Mouse (Mus musculus) limb, embryonic 15.5 days (tissue): ENCODE data around the gene Xrn1. TPM values are rescaled to one million over a fixed set of nuclear protein-coding genes. Genes with fewer than 3 reads are reported as not detected.

Source experiments
- ATAC-seq: fragments of 200-750 bp; cut with Nextera tagmentation; 2 replicates; pipeline ENCODE4 v1.8.0; 2017; ENCODE audit warnings: low read depth, moderate TSS enrichment; ENCODE audit not compliant: insufficient number of reproducible peaks, low FRiP score, low TSS enrichment
- H3K27ac ChIP-seq: fragments of 300-500 bp; sonication (generic); 2 replicates; pipeline ENCODE4 v1.5.1; 2015; ENCODE audit warnings: moderate library complexity, mild to moderate bottlenecking, inconsistent platforms
- H3K27me3 ChIP-seq: fragments of 300-500 bp; sonication (generic); 2 replicates; pipeline ENCODE4 v1.6.1; 2015; ENCODE audit warnings: inconsistent platforms
- H3K36me3 ChIP-seq: fragments of 300-500 bp; sonication (generic); 2 replicates; pipeline ENCODE4 v1.6.1; 2015; ENCODE audit warnings: inconsistent platforms
- H3K4me1 ChIP-seq: fragments of 300-500 bp; sonication (generic); 2 replicates; pipeline ENCODE4 v1.6.1; 2015; ENCODE audit warnings: inconsistent platforms
- H3K4me2 ChIP-seq: fragments of 300-500 bp; sonication (generic); 2 replicates; pipeline ENCODE4 v1.6.1; 2015; ENCODE audit warnings: mild to moderate bottlenecking, inconsistent platforms
- H3K4me3 ChIP-seq: fragments of 300-500 bp; sonication (generic); 2 replicates; pipeline ENCODE4 v1.5.1; 2015; ENCODE audit warnings: mild to moderate bottlenecking, inconsistent platforms
- H3K9ac ChIP-seq: fragments of 300-500 bp; sonication (generic); 2 replicates; pipeline ENCODE4 v1.6.1; 2015; ENCODE audit warnings: inconsistent platforms
- H3K9me3 ChIP-seq: fragments of 300-500 bp; sonication (generic); 2 replicates; pipeline ENCODE4 v1.6.1; 2016; ENCODE audit warnings: inconsistent platforms
- WGBS: fragments of 180-500 bp; shearing (Covaris S2); methylation state at CpG from one replicate; pipeline ENCODE4 v1.1.7; 2015; 5-methylcytosine and 5-hydroxymethylcytosine counted together
- polyA plus RNA-seq: library from polyadenylated mRNA; unstranded; fragments of >200 nt; fragmentation: Nextera tagmentation; extraction: Ambion mirVana; gene quantifications from 2 replicates; pipeline ENCODE4 v1.2.1, GENCODE M21; 2015

Xrn1 gene
- polyA plus RNA-seq, 1 experiment from 2014 or later = 18.1 TPM

DNA sequence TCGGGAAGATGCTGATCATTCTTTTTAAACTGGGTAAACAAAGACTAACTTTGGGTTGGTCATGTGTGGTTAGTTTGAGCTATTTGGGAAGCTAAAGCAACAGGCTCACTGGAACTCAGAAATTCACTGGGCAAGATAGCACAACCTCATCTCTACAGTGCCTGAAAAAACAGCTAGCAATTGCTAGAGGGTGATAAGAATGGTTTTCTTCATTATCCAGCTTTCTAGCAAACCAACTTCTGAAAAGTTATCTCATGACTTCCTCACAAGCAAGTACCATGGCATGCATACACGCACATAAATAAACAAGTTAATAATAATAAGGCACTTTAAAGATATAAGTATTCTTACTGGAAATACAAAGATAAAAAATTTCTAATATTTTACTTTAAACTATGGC, 23.7 kb downstream of the Xrn1 start:
- H3K4me1 ChIP-seq = no peaks in the 10 kb centered on the region
- H3K4me3 ChIP-seq = no peak overlapping the region
- H3K9me3 ChIP-seq = no peaks in the 10 kb centered on the region
- H3K36me3 ChIP-seq = peaks cover 48% of the 10 kb centered on the region
- H3K27me3 ChIP-seq = no peaks in the 10 kb centered on the region
- H3K9ac ChIP-seq = no peak overlapping the region
- WGBS = 91% methylated on average over 2 of the region's 2 CpGs
- H3K4me2 ChIP-seq = no peak overlapping the region
- no peak overlapping the region for H3K27ac ChIP-seq
- no peak for ATAC-seq

DNA sequence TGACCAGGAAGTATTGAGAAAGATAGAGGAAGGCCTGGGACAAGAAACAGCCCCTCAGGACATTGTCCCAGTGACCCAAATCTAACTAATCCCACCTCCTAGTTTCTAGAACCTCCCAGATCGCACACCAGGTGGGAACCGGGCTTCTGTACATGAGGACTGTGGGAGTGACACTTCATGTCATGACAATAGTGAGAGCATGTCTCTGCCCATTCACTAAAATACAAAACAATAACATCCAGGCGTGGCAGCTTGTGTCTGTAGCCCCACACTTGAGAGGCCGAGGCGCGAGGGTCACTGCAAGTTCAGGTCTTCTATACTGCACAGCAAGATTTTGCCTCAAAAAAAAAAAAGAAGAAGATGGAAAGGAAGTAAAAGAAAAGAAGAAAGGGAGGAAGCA, 25.3 kb downstream of the Xrn1 start:
- ATAC-seq = no peak
- H3K27me3 ChIP-seq = no peaks in the 10 kb centered on the region
- H3K4me2 ChIP-seq = no peak overlapping the region

DNA sequence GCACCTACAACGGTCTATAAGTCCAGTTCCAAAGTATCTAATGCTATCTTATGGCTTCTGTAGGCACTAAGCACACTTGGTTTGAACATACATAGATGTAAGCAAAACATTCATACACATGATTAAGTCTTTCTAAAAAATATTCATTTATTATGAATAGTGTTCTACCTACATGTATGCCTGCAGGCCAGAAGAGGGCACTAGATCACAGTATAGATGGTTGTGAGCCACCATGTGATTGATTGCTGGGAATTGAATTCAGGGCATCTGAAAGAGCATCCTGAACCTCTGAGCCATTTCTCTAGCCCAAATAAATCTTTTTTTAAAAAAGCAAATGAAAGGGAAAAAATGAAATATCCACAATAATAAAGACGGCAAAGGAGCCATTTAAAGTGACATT, 37.7 kb downstream of the Xrn1 start:
- ATAC-seq = no peak
- Histone ChIP-seq H3K36me3 (peaks cover 45% of the 10 kb centered on the region), H3K27ac (no peak overlapping the region), H3K4me1 (no peaks in the 10 kb centered on the region), H3K9ac (no peak overlapping the region), H3K9me3 (no peaks in the 10 kb centered on the region), H3K27me3 (no peaks in the 10 kb centered on the region), H3K4me2 (no peak overlapping the region), H3K4me3 (no peak overlapping the region)
- 96% methylated on average over 2 of the region's 2 CpGs for WGBS

More for the DNA sequence above, 25.3 kb downstream of the Xrn1 start:
- H3K4me3 ChIP-seq = no peak overlapping the region
- H3K36me3 ChIP-seq = peaks cover 47% of the 10 kb centered on the region
- no peak overlapping the region for H3K27ac ChIP-seq
- 90% methylated on average over 6 of the region's 6 CpGs for WGBS
- H3K4me1 ChIP-seq = no peaks in the 10 kb centered on the region
- H3K9me3 ChIP-seq = no peaks in the 10 kb centered on the region
- H3K9ac ChIP-seq = no peak overlapping the region

DNA sequence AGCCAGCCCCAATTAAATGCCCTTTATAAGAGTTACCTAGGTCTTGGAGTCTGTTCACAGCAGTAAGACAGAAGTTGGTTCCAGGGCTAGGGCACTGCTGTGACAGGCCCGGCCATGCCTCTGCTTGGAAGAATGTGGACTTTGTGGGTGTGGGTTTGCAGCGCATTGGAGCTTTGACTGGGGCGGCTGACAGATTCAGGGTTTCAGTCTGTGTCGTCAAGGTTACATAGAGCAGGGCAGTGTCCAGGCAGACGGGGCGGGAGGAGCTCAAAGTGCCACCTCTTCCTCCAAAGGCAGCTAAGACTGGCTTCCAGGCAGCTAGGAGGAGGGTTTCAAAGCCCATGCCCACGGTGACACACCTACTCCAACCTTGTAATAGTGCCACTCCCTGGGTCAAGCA, 49.9 kb downstream of the Xrn1 start:
- Histone ChIP-seq H3K4me3 (no peak overlapping the region), H3K36me3 (peaks cover 65% of the 10 kb centered on the region), H3K27me3 (no peaks in the 10 kb centered on the region), H3K4me1 (no peaks in the 10 kb centered on the region), H3K27ac (no peak overlapping the region), H3K9me3 (no peaks in the 10 kb centered on the region), H3K4me2 (no peak overlapping the region), H3K9ac (no peak overlapping the region)
- ATAC-seq = no peak
- 74% methylated on average over 7 of the region's 7 CpGs for whole genome bisulfite sequencing

DNA sequence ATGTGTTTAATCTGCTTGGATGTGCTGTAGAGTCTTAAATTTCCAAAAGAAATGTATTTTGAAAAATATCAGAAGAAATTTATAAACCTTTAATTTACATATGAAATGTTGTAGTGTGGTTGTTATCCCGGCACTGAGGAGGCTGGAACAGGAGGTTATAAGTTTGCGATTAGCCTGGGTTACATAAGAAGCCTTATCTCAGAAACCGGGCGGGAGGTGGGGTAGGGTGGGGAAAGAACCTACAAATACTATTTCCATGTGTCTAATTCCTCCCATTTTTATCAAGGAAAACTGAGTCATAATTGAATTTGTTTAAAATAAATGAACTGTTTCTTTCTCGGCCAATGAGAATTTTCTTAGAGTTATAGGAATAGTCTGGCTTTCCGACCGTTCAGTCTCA, 56.1 kb downstream of the Xrn1 start:
- 90% methylated on average over 7 of the region's 7 CpGs for WGBS

DNA sequence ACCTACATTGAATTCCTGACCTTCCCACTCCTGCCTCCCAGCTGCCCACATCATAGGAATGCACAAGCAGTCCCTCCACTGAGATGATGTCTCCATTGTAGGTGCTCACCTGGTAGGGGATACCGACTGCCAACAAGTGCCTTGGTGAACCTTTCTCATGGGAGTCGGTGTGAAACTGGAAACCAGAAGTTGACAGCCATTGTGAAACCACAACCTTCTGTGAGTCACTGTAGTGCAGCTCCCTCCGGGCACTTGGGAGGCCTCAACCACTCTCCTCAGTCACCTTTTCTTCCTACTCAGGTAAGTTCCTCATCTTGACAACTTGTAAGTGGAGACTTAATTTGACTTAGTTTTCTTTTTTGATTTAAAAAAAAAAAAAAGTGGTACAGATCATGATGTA, 69.4 kb downstream of the Xrn1 start:
- Histone ChIP-seq H3K9ac (no peak overlapping the region), H3K4me1 (no peaks in the 10 kb centered on the region), H3K4me2 (no peak overlapping the region), H3K4me3 (no peak overlapping the region), H3K27ac (no peak overlapping the region), H3K27me3 (no peaks in the 10 kb centered on the region), H3K36me3 (peaks cover 66% of the 10 kb centered on the region), H3K9me3 (no peaks in the 10 kb centered on the region)
- 87% methylated on average over 3 of the region's 3 CpGs for WGBS
- no peak for ATAC-seq

More for the DNA sequence above, 56.1 kb downstream of the Xrn1 start:
- Histone ChIP-seq H3K36me3 (peaks cover 56% of the 10 kb centered on the region), H3K27ac (no peak overlapping the region), H3K4me1 (no peaks in the 10 kb centered on the region), H3K9me3 (no peaks in the 10 kb centered on the region), H3K4me3 (no peak overlapping the region), H3K9ac (no peak overlapping the region), H3K27me3 (no peaks in the 10 kb centered on the region), H3K4me2 (no peak overlapping the region)
- ATAC-seq = no peak

DNA sequence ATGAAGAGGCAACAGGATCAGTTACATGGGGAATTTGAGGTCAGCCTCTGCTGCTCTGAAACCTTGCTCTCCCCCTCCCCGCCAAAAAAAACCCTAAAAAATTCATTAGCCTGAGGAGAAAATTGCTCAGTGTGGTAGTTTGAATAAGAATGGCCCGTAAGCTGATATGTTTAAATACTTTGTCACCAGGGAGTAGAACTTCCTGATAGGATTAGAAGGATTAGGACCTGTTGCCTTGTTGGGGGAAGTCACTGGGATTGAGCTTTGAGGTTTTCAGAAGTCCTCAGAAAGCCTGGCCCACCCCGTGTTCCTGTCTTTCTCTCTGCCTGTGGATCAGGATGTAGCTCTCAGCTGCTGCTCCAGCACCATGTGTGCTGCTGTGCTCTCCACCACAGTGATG, 73.4 kb downstream of the Xrn1 start:
- Histone ChIP-seq H3K9me3 (no peaks in the 10 kb centered on the region), H3K27me3 (no peaks in the 10 kb centered on the region), H3K4me2 (no peak overlapping the region), H3K4me3 (no peak overlapping the region), H3K4me1 (no peaks in the 10 kb centered on the region), H3K36me3 (peaks cover 76% of the 10 kb centered on the region), H3K9ac (no peak overlapping the region), H3K27ac (no peak overlapping the region)
- 63% methylated on average over 3 of the region's 3 CpGs for WGBS
- no peak for ATAC-seq

DNA sequence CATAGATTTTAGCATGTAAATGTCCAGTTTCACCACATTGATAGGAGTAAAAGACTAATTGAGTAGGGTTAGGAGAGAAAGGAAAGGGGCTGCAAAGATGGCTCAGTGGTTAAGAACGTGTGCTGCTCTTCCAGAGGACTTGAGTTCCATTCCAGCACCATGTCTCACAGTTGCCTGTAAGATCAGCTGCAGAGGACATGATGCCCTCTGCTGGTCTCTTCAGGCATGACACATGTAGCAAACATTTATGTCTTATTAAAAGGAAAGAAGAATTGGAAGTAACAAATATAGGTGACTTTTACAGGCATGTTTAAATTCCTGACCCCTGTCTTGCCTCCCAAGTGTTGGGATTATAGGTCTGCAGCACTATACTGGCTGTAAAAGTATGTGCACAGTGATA, 74.3 kb downstream of the Xrn1 start:
- no peak for ATAC-seq
- 59% methylated on average over 1 of the region's 1 CpGs for WGBS
- H3K4me1 ChIP-seq = no peaks in the 10 kb centered on the region
- H3K36me3 ChIP-seq = peaks cover 75% of the 10 kb centered on the region
- no peaks in the 10 kb centered on the region for H3K27me3 ChIP-seq
- H3K9me3 ChIP-seq = no peaks in the 10 kb centered on the region
- H3K27ac ChIP-seq = no peak overlapping the region
- H3K9ac ChIP-seq = no peak overlapping the region
- H3K4me2 ChIP-seq = no peak overlapping the region
- H3K4me3 ChIP-seq = no peak overlapping the region

DNA sequence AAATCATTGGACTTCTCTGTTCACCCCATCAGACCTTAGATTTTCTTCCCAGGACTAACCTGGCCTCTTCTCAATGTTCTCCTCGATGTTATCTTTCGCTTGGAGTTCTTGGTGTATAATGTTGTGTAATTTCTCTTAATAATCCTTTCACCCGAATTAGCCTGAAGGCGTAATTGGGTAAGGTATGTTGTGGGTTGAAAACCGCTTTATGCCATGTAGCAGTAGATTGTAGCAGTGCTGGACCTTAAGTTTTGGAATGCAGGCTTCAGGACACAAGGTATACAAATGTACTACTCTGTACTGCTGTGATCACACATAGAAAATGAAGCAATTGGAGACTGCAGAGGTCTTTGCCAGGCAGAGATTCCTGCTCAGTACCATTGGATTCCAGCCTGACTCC, 75.3 kb downstream of the Xrn1 start:
- Histone ChIP-seq H3K9me3 (no peaks in the 10 kb centered on the region), H3K36me3 (peaks cover 77% of the 10 kb centered on the region), H3K4me2 (no peak overlapping the region), H3K27me3 (no peaks in the 10 kb centered on the region), H3K27ac (no peak overlapping the region), H3K4me3 (no peak overlapping the region), H3K9ac (no peak overlapping the region), H3K4me1 (no peaks in the 10 kb centered on the region)
- no peak for ATAC-seq
- WGBS = 93% methylated on average over 5 of the region's 5 CpGs

DNA sequence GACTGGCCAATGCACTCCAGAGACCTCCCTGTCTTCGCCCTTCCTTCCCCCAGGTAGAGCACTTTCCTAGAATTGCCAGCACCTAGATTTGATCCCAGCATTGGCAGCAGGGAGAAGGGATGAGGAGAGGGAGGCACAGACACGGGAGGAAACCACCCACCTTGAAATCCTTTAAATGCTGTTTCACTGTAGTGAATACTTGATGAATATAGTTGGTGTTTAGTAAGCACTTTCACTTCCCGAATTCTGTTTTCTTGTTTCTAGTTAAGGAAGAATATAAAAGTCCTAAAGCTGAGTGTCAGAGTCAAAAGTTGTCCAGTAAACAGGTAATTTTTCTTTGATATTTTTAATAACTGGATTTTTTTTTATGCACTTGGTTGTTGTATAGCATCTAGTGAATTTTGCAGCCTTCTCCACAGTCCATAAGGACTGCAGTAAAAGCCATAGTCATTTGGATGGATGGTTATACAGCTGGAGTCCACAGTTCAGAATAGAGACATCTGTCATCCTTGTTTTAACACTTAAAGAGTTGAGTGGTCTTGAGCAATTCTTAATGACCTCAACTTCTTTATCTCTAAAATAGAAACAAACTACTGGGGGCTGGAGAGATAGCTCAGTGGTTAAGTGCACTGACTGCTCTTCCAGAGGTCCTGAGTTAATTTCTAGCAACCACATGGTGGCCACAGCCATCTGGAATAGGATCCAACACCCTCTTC, 81.0 kb downstream of the Xrn1 start:
- no peaks in the 10 kb centered on the region for H3K4me1 ChIP-seq
- no peak overlapping the region for H3K4me3 ChIP-seq
- no peaks in the 10 kb centered on the region for H3K9me3 ChIP-seq
- H3K27ac ChIP-seq = no peak overlapping the region
- H3K4me2 ChIP-seq = no peak overlapping the region
- H3K36me3 ChIP-seq = peaks cover 69% of the 10 kb centered on the region
- 89% methylated on average over 3 of the region's 3 CpGs for WGBS
- H3K27me3 ChIP-seq = no peaks in the 10 kb centered on the region
- H3K9ac ChIP-seq = no peak overlapping the region
- ATAC-seq = no peak

DNA sequence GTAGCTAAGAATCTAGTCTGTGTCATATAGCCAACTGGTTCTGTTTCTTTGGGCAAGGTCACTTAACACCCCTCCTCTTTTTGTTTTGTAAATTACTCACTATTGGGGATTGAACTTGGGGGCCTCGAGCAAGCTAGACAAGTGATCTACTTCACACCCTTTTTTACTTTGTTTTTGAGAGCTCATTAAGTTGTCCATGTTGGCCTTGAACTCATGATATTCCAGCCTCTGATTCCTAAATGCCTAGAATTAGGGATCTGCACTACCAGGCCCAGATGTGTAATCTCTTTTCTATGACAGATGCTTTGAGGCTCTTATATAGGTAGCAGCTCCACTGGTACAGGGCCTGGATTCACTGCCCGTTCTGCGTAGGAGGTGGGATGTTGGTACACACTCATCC, 89.7 kb downstream of the Xrn1 start:
- WGBS = 95% methylated on average over 3 of the region's 3 CpGs
- Histone ChIP-seq H3K27me3 (no peaks in the 10 kb centered on the region), H3K36me3 (peaks cover 69% of the 10 kb centered on the region), H3K9me3 (no peaks in the 10 kb centered on the region), H3K27ac (no peak overlapping the region), H3K4me3 (no peak overlapping the region), H3K9ac (no peak overlapping the region), H3K4me1 (no peaks in the 10 kb centered on the region), H3K4me2 (no peak overlapping the region)
- no peak for ATAC-seq

DNA sequence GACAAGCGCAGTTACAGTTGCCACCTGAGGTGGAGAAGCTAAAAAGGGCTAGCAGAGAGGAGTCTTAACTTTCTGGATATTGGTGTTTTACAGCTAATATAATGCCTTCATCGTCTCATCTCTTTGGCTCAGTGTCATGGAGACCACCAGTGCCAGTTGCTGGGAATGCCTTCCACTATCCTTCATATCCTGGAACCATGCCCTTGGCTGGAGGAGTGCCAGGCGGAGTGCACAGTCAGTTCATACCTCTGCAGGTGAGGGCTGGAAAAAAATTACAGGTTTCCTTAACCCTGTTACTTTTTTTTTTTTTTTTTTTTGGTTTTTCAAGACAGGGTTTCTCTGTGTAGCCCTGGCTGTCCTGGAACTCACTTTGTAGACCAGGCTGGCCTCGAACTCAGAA, 96.9 kb downstream of the Xrn1 start:
- H3K36me3 ChIP-seq = peaks cover 76% of the 10 kb centered on the region
- 95% methylated on average over 4 of the region's 4 CpGs for WGBS
- H3K4me2 ChIP-seq = no peak overlapping the region
- H3K4me1 ChIP-seq = 0 out of 2 replicates have a peak, but pooled peaks cover 2% of the 10 kb centered on the region
- no peak overlapping the region for H3K4me3 ChIP-seq
- no peak overlapping the region for H3K9ac ChIP-seq
- no peaks in the 10 kb centered on the region for H3K27me3 ChIP-seq
- H3K9me3 ChIP-seq = no peaks in the 10 kb centered on the region
- ATAC-seq = no peak
- H3K27ac ChIP-seq = no peak overlapping the region

DNA sequence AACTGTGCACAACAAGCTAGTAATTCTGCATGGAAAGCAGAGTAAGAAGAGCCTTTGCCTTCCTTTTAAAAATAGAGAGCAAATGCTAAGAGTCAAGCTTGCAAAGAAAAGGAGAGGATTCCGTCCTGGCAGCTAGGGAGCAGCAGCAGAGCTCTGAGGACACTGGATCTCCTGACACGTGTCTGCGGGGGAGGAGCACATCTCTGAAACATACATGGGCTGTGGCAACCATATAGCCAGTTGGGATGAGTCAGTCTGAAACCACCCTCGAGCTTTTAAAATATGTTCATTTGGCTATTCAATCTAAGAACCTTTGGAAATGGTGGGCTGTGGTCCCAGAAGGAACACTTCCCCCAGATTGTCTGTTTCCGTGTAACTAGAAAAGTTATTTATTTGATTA, 100.3 kb downstream of the Xrn1 start:
- H3K4me3 ChIP-seq = no peak overlapping the region
- ATAC-seq = no peak
- no peak overlapping the region for H3K27ac ChIP-seq
- H3K36me3 ChIP-seq = peaks cover 76% of the 10 kb centered on the region
- 0 out of 2 replicates have a peak, but pooled peaks cover 2% of the 10 kb centered on the region for H3K4me1 ChIP-seq
- H3K27me3 ChIP-seq = no peaks in the 10 kb centered on the region
- H3K9me3 ChIP-seq = no peaks in the 10 kb centered on the region
- WGBS = 87% methylated on average over 5 of the region's 5 CpGs
- H3K9ac ChIP-seq = no peak overlapping the region
- H3K4me2 ChIP-seq = no peak overlapping the region
